Mouse (Mus musculus): Measurements from ENCODE around the gene Taf3. TPM values are rescaled to one million over a fixed set of nuclear protein-coding genes. Genes with fewer than 3 reads are reported as not detected.

Taf3 gene
- polyA plus RNA-seq, 1 experiment: 7.0 TPM

DNA sequence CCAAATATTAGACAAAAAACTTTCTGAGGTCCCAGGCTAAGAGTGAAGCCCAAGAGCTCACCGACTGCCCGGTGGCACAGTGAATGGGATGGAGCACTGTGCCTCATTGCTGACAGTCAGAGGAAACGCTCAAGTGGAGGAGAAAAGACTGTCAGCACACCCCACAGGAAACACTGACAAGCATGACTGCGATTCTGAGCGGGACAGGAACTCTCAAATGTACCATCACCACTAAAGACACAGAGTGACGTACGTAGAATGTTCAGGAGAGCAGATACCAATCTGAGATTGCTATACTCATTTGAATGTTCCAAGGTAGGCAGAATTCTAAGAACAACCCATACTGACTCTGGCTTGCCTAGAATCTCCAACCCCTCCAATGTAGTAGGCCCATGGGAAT, 50.9 kb downstream of the Taf3 start:
- Histone ChIP-seq H3K27me3 (ENCODE audit: control insufficient read depth, insufficient read depth, insufficient read length) (no peaks in the 10 kb centered on the region), H3K79me2 (ENCODE audit: control insufficient read depth, insufficient read depth) (peaks cover 61% of the 10 kb centered on the region), H3K79me3 (ENCODE audit: low read depth) (peaks cover 10% of the 10 kb centered on the region), H3ac (ENCODE audit: control insufficient read depth, insufficient read length, low read depth) (no peak overlapping the region), H3K36me3 (ENCODE audit: control insufficient read depth, insufficient read depth) (peaks cover 1% of the 10 kb centered on the region), H3K4me3 (ENCODE audit: insufficient read depth, poor library complexity, severe bottlenecking) (no peak overlapping the region)
- TF ChIP-seq MYOG (IDR thresholded peaks at IDR 0.05; ENCODE audit: control insufficient read depth, extremely low read depth, insufficient read length): no peak
- TF ChIP-seq CEBPB (IDR thresholded peaks at IDR 0.05; ENCODE audit: low read depth): no peak
- TF ChIP-seq FOSL1 (IDR thresholded peaks at IDR 0.05; ENCODE audit: insufficient read depth, low read length, poor library complexity, severe bottlenecking): no peak
- no peak for TF ChIP-seq CTCF (IDR thresholded peaks at IDR 0.05; ENCODE audit: control insufficient read depth, insufficient read depth, insufficient read length)

DNA sequence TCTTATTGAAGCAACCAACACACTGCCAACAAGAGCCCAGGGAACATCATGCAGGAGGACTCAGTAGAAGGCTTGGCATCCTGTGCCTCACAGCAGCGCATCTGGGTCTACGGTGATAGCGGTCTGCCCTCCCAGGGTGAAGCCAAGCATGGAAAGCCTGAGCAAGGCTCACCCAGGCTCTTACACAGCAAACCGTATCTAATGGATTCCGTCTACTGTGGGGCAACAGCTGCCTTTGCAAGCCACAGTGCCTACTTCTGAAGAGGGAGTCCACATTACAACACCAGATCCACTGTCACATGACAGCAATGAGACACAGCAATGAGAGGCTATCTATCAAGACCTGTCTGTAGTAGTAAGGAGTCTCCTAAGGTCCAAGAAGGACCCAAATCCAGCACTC, 52.3 kb downstream of the Taf3 start:
- peaks cover 55% of the 10 kb centered on the region for H3K79me2 ChIP-seq (ENCODE audit: control insufficient read depth, insufficient read depth)
- H3K27me3 ChIP-seq (ENCODE audit: control insufficient read depth, insufficient read depth, insufficient read length): no peaks in the 10 kb centered on the region
- H3ac ChIP-seq (ENCODE audit: control insufficient read depth, insufficient read length, low read depth): no peak overlapping the region
- peaks cover 10% of the 10 kb centered on the region for H3K79me3 ChIP-seq (ENCODE audit: low read depth)
- H3K36me3 ChIP-seq (ENCODE audit: control insufficient read depth, insufficient read depth): no peaks in the 10 kb centered on the region
- no peak overlapping the region for H3K4me3 ChIP-seq (ENCODE audit: insufficient read depth, poor library complexity, severe bottlenecking)
- no peak for TF ChIP-seq CTCF (IDR thresholded peaks at IDR 0.05; ENCODE audit: control insufficient read depth, insufficient read depth, insufficient read length)
- TF ChIP-seq CEBPB (IDR thresholded peaks at IDR 0.05; ENCODE audit: low read depth): no peak
- no peak for TF ChIP-seq USF1 (IDR thresholded peaks at IDR 0.05; ENCODE audit: low read depth)
- no peak for TF ChIP-seq MYOD1 (IDR thresholded peaks at IDR 0.05; ENCODE audit: control insufficient read depth, insufficient read length, low read depth)
- no peak for TF ChIP-seq MAX (IDR thresholded peaks at IDR 0.05)

DNA sequence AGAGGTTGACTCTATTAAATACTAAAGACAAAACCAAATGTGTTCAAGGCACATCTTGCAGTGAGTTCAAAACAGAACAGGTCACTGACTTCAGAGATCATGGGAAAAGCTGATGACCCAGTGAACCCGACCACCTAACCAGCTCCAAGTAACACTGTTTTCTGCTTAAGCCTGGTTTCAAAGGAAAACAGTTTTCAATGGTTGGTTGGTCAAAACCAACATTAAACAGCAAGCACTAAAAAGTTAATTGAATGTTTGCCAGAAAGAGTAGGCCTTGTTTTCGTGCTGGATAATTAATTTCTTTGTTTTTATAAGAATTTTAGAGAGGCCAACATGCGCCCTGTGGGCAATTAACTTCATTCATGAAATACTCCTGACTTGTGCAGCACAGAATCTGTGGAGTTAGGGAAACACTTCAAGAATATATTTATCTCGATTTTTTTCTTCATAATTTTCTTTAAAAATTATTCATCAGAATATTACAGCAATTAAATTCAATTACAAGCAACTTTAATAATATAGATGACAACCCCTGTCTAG, 57.6 kb downstream of the Taf3 start:
- H3K27me3 ChIP-seq (ENCODE audit: control insufficient read depth, insufficient read depth, insufficient read length): no peaks in the 10 kb centered on the region
- TF ChIP-seq MYOG (IDR thresholded peaks at IDR 0.05; ENCODE audit: control insufficient read depth, extremely low read depth, insufficient read length): no peak
- no peak for TF ChIP-seq MYOD1 (IDR thresholded peaks at IDR 0.05; ENCODE audit: control insufficient read depth, insufficient read length, low read depth)
- TF ChIP-seq CEBPB (IDR thresholded peaks at IDR 0.05; ENCODE audit: low read depth): no peak
- TF ChIP-seq CTCF (IDR thresholded peaks at IDR 0.05; ENCODE audit: control insufficient read depth, insufficient read depth, insufficient read length): no peak
- no peak for TF ChIP-seq MAX (IDR thresholded peaks at IDR 0.05)
- no peak for TF ChIP-seq USF1 (IDR thresholded peaks at IDR 0.05; ENCODE audit: low read depth)
- TF ChIP-seq FOSL1 (IDR thresholded peaks at IDR 0.05; ENCODE audit: insufficient read depth, low read length, poor library complexity, severe bottlenecking): no peak
- H3ac ChIP-seq (ENCODE audit: control insufficient read depth, insufficient read length, low read depth): no peak overlapping the region
- H3K79me2 ChIP-seq (ENCODE audit: control insufficient read depth, insufficient read depth): peaks cover 17% of the 10 kb centered on the region
- no peak overlapping the region for H3K4me3 ChIP-seq (ENCODE audit: insufficient read depth, poor library complexity, severe bottlenecking)
- peaks cover 4% of the 10 kb centered on the region for H3K79me3 ChIP-seq (ENCODE audit: low read depth)
- no peaks in the 10 kb centered on the region for H3K36me3 ChIP-seq (ENCODE audit: control insufficient read depth, insufficient read depth)

DNA sequence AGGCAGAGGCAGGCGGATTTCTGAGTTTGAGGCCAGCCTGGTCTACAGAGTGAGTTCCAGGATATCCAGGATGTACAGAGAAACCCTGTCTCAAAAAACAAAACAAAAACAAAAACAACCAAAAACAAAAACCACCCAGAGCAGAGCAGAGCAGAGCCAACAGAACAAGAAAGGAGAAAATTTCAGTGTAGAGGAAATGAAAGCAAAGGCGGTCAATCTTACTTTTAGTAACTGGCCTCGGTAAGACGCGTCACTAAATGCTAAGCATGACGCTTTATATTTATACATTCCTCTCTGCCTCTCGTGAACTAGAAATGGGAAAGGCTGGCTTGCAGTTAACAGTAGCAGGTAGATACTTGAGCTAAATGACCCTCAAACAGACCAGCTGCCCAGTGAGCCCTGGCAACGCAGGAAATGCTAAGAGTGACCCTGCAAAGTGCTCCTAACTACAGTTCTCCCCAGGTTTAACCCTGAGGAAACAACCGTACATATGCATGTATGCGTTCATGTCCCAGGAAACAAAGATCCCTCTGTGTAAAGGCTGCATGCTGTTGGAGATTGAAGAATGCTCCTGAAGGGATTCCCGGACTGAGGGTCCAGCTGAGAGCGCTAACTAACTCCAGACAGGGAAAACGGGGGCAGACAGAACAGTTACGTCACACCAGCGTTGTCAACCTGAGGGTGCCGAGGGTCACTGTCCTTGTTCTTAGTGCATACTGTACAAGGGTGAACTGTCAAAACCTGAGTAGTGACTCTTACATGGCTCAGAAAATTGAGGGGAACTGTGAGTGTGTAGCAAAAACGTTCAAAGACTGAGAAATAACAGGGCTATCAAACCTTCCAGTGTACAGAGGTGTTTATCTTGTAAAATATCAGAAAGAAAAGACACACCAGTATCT, 58.5 kb downstream of the Taf3 start:
- Histone ChIP-seq H3K79me2 (ENCODE audit: control insufficient read depth, insufficient read depth) (peaks cover 21% of the 10 kb centered on the region), H3K36me3 (ENCODE audit: control insufficient read depth, insufficient read depth) (no peaks in the 10 kb centered on the region), H3ac (ENCODE audit: control insufficient read depth, insufficient read length, low read depth) (no peak overlapping the region), H3K27me3 (ENCODE audit: control insufficient read depth, insufficient read depth, insufficient read length) (no peaks in the 10 kb centered on the region), H3K79me3 (ENCODE audit: low read depth) (peaks cover 6% of the 10 kb centered on the region), H3K4me3 (ENCODE audit: insufficient read depth, poor library complexity, severe bottlenecking) (no peak overlapping the region)
- TF ChIP-seq CEBPB (IDR thresholded peaks at IDR 0.05; ENCODE audit: low read depth) (no peak), CTCF (IDR thresholded peaks at IDR 0.05; ENCODE audit: control insufficient read depth, insufficient read depth, insufficient read length) (no peak), MYOD1 (IDR thresholded peaks at IDR 0.05; ENCODE audit: control insufficient read depth, insufficient read length, low read depth) (no peak), MYOG (IDR thresholded peaks at IDR 0.05; ENCODE audit: control insufficient read depth, extremely low read depth, insufficient read length) (no peak), FOSL1 (IDR thresholded peaks at IDR 0.05; ENCODE audit: insufficient read depth, low read length, poor library complexity, severe bottlenecking) (no peak), USF1 (IDR thresholded peaks at IDR 0.05; ENCODE audit: low read depth) (no peak), MAX (IDR thresholded peaks at IDR 0.05) (no peak)

DNA sequence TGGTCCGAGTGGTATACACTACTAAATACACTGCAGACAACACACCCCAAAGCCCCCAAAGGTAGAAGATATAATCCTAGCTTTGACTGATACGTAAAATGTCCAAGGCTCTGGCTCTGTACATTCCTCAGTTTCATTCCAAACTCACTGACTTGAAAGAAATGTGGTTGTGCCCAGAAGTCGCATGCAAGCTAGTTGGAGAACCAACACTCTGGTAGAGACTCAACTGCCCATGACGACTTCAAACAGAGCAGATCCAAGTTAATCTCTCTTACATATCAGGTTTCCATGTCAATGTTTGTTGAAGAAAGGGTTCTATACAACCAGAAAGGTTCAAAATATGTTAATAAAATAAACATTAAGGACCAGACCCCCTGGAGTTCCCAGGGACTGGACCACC, 60.1 kb downstream of the Taf3 start:
- H3ac ChIP-seq (ENCODE audit: control insufficient read depth, insufficient read length, low read depth): no peak overlapping the region
- TF ChIP-seq FOSL1 (IDR thresholded peaks at IDR 0.05; ENCODE audit: insufficient read depth, low read length, poor library complexity, severe bottlenecking): no peak
- TF ChIP-seq MYOD1 (IDR thresholded peaks at IDR 0.05; ENCODE audit: control insufficient read depth, insufficient read length, low read depth): no peak
- no peak overlapping the region for H3K4me3 ChIP-seq (ENCODE audit: insufficient read depth, poor library complexity, severe bottlenecking)
- no peaks in the 10 kb centered on the region for H3K27me3 ChIP-seq (ENCODE audit: control insufficient read depth, insufficient read depth, insufficient read length)
- H3K79me2 ChIP-seq (ENCODE audit: control insufficient read depth, insufficient read depth): peaks cover 29% of the 10 kb centered on the region
- H3K79me3 ChIP-seq (ENCODE audit: low read depth): peaks cover 9% of the 10 kb centered on the region
- no peaks in the 10 kb centered on the region for H3K36me3 ChIP-seq (ENCODE audit: control insufficient read depth, insufficient read depth)

DNA sequence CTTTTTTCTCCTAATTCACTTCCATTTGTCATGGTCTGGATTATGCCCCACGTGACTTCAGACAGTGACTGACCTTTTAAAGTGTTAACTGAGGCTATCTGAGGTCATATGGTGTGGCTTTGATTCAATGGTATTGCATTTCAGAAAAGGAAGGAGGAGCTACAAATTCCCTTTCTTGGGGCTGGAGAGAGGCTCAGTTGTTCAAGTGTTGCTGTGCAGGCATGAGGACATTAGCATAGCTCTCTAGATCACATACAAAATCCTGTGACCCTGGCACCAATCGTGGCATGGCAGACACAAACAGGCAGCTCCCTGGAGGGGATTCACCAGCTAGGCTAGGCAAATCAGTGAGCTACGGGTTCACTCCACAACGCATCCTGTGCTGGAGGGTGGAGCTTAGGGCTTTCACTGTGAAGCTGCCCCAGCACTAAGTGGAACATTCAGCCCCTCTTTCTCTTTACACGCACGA, 62.4 kb downstream of the Taf3 start:
- Histone ChIP-seq H3K79me2 (ENCODE audit: control insufficient read depth, insufficient read depth) (peaks cover 23% of the 10 kb centered on the region), H3ac (ENCODE audit: control insufficient read depth, insufficient read length, low read depth) (no peak overlapping the region), H3K27me3 (ENCODE audit: control insufficient read depth, insufficient read depth, insufficient read length) (no peaks in the 10 kb centered on the region), H3K4me3 (ENCODE audit: insufficient read depth, poor library complexity, severe bottlenecking) (no peak overlapping the region), H3K79me3 (ENCODE audit: low read depth) (peaks cover 10% of the 10 kb centered on the region), H3K36me3 (ENCODE audit: control insufficient read depth, insufficient read depth) (no peaks in the 10 kb centered on the region)
- TF ChIP-seq FOSL1 (IDR thresholded peaks at IDR 0.05; ENCODE audit: insufficient read depth, low read length, poor library complexity, severe bottlenecking) (no peak), CEBPB (IDR thresholded peaks at IDR 0.05; ENCODE audit: low read depth) (no peak), MYOG (IDR thresholded peaks at IDR 0.05; ENCODE audit: control insufficient read depth, extremely low read depth, insufficient read length) (no peak), USF1 (IDR thresholded peaks at IDR 0.05; ENCODE audit: low read depth) (no peak), MYOD1 (IDR thresholded peaks at IDR 0.05; ENCODE audit: control insufficient read depth, insufficient read length, low read depth) (no peak)
